Mouse (Mus musculus) hindbrain, postnatal 0 days (tissue): ENCODE measurements at regions not wholly inside any gene's neighbourhood (a gene's known extent, or its start where the extent isn't known, plus 50 kb on each side); places are given as distances from the start of the nearest gene placed in this dataset.

Experiments
- ATAC-seq: fragments of 200-750 bp; cut with Nextera tagmentation; 2 replicates; pipeline ENCODE4 v1.8.0; 2017; ENCODE audit warnings: mild to moderate bottlenecking, moderate TSS enrichment, moderate library complexity
- DNase-seq: peaks from one replicate; pipeline ENCODE4 v3.0.0-alpha.2; 2015; ENCODE audit warnings: low spot score
- H3K27ac ChIP-seq: fragments of 300-500 bp; sonication (generic); 2 replicates; pipeline ENCODE4 v1.5.1; 2014; ENCODE audit warnings: mild to moderate bottlenecking
- H3K27me3 ChIP-seq: fragments of 300-500 bp; sonication (generic); 2 replicates; pipeline ENCODE4 v1.6.1; 2014; ENCODE audit warnings: low read length, mixed read lengths; ENCODE audit not compliant: insufficient read depth
- H3K36me3 ChIP-seq: fragments of 300-500 bp; sonication (generic); 2 replicates; pipeline ENCODE4 v1.6.1; 2014; ENCODE audit warnings: low read length, mixed read lengths; ENCODE audit not compliant: insufficient read depth
- H3K4me1 ChIP-seq: fragments of 300-500 bp; sonication (generic); 2 replicates; pipeline ENCODE4 v1.6.1; 2014; ENCODE audit warnings: antibody characterized with exemption, low read length, mixed read lengths; ENCODE audit not compliant: insufficient read depth
- H3K4me2 ChIP-seq: fragments of 300-500 bp; sonication (generic); 2 replicates; pipeline ENCODE4 v1.6.1; 2014; ENCODE audit warnings: low read depth, mild to moderate bottlenecking, low read length, moderate library complexity, mixed read lengths
- H3K4me3 ChIP-seq: fragments of 300-500 bp; sonication (generic); 2 replicates; pipeline ENCODE4 v1.5.1; 2014; ENCODE audit warnings: low read length
- H3K9ac ChIP-seq: fragments of 300-500 bp; sonication (generic); replicated peaks from 2 replicates; pipeline ENCODE4 v1.6.1; 2014; ENCODE audit warnings: mild to moderate bottlenecking, low read length, moderate library complexity, mixed read lengths
- H3K9me3 ChIP-seq: fragments of 300-500 bp; sonication (generic); 2 replicates; pipeline ENCODE4 v1.6.1; 2016; ENCODE audit warnings: low read length, mixed read lengths
- CTCF ChIP-seq: IDR thresholded peaks from 2 replicates; pipeline ENCODE4 v1.5.1; 2016; ENCODE audit warnings: antibody characterized with exemption, control low read depth, low read depth
- WGBS: fragments of 180-500 bp; shearing (Covaris S2); extraction: QIAGEN DNeasy Blood & Tissue Kit; methylation state at CpG from one replicate; pipeline ENCODE4 v1.1.7; 2014; 5-methylcytosine and 5-hydroxymethylcytosine counted together

DNA sequence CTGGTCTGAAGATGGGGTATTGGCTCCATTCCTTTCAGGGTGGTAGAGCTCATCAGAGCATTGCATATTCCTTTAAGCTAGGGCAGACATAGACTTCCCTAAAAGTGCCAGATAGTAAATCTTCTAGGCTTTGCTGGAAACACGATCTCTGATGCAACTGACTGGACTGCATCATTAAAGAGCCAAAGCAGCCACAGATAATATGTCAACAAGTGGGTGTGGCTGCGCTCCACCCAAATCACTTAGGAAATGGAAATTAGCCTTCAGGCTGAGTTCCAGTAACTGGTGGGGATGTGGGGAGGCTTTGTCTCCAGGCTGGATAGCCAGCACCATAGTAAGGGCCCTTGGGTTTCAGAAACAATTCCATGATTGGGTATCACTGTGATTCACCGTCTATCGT is 97.3 kb upstream of the Gm12728 start:
- H3K36me3 ChIP-seq = no peaks in the 10 kb centered on the region
- no peak overlapping the region for H3K9ac ChIP-seq
- WGBS = 88% methylated on average over 4 of the region's 4 CpGs
- H3K27ac ChIP-seq = no peak overlapping the region
- H3K4me3 ChIP-seq = no peak overlapping the region
- TF ChIP-seq CTCF = no peak
- no peak for DNase-seq
- H3K4me2 ChIP-seq = no peak overlapping the region
- H3K27me3 ChIP-seq = no peaks in the 10 kb centered on the region
- no peaks in the 10 kb centered on the region for H3K4me1 ChIP-seq
- H3K9me3 ChIP-seq = no peaks in the 10 kb centered on the region
- no peak for ATAC-seq

- TF ChIP-seq CTCF = no peak
- H3K4me2 ChIP-seq = no peak overlapping the region
- no peaks in the 10 kb centered on the region for H3K36me3 ChIP-seq
- ATAC-seq = no peak
- no peaks in the 10 kb centered on the region for H3K9me3 ChIP-seq
- no peaks in the 10 kb centered on the region for H3K4me1 ChIP-seq
- no peak for DNase-seq
- H3K27ac ChIP-seq = no peak overlapping the region
- 83% methylated on average over 2 of the region's 2 CpGs for WGBS
- no peaks in the 10 kb centered on the region for H3K27me3 ChIP-seq
- no peak overlapping the region for H3K4me3 ChIP-seq
- no peak overlapping the region for H3K9ac ChIP-seq
Measured at GRCm38 (mm10) chr4:105695895-105696294, 93.8 kb upstream of the Gm12728 start.

GRCm38 (mm10) chr4:105697123-105697522 is 92.5 kb upstream of the Gm12728 start:
- Histone ChIP-seq H3K4me3 (no peak overlapping the region), H3K4me1 (no peaks in the 10 kb centered on the region), H3K9me3 (no peaks in the 10 kb centered on the region), H3K27ac (no peak overlapping the region), H3K4me2 (no peak overlapping the region), H3K9ac (no peak overlapping the region), H3K27me3 (no peaks in the 10 kb centered on the region), H3K36me3 (no peaks in the 10 kb centered on the region)
- DNase-seq (no peak), ATAC-seq (no peak)
- WGBS = 84% methylated on average over 4 of the region's 4 CpGs
- no peak for TF ChIP-seq CTCF

- TF ChIP-seq CTCF = no peak
- Histone ChIP-seq H3K4me2 (no peak overlapping the region), H3K27ac (no peak overlapping the region), H3K27me3 (no peaks in the 10 kb centered on the region), H3K4me3 (no peak overlapping the region), H3K9ac (no peak overlapping the region), H3K36me3 (no peaks in the 10 kb centered on the region), H3K4me1 (no peaks in the 10 kb centered on the region), H3K9me3 (no peaks in the 10 kb centered on the region)
- WGBS = 35% methylated on average over 3 of the region's 3 CpGs
- ATAC-seq (no peak), DNase-seq (no peak)
Measured at GRCm38 (mm10) chr4:105702036-105702435, 87.6 kb upstream of the Gm12728 start.

GRCm38 (mm10) chr4:105703408-105703807 is 86.3 kb upstream of the Gm12728 start:
- TF ChIP-seq CTCF = no peak
- H3K4me1 ChIP-seq = no peaks in the 10 kb centered on the region
- WGBS = 90% methylated on average over 3 of the region's 3 CpGs
- no peak for DNase-seq
- H3K9ac ChIP-seq = no peak overlapping the region
- no peaks in the 10 kb centered on the region for H3K36me3 ChIP-seq
- H3K4me2 ChIP-seq = no peak overlapping the region
- no peak for ATAC-seq
- H3K27me3 ChIP-seq = no peaks in the 10 kb centered on the region
- H3K4me3 ChIP-seq = no peak overlapping the region
- no peaks in the 10 kb centered on the region for H3K9me3 ChIP-seq
- H3K27ac ChIP-seq = no peak overlapping the region

- 87% methylated on average over 9 of the region's 9 CpGs for WGBS
- Histone ChIP-seq H3K4me2 (no peak overlapping the region), H3K27ac (no peak overlapping the region), H3K9me3 (no peaks in the 10 kb centered on the region), H3K4me3 (no peak overlapping the region), H3K9ac (no peak overlapping the region), H3K36me3 (no peaks in the 10 kb centered on the region), H3K4me1 (no peaks in the 10 kb centered on the region), H3K27me3 (no peaks in the 10 kb centered on the region)
- ATAC-seq (no peak), DNase-seq (no peak)
- TF ChIP-seq CTCF = no peak
Measured at GRCm38 (mm10) chr4:105704271-105704670, 85.4 kb upstream of the Gm12728 start.

DNA sequence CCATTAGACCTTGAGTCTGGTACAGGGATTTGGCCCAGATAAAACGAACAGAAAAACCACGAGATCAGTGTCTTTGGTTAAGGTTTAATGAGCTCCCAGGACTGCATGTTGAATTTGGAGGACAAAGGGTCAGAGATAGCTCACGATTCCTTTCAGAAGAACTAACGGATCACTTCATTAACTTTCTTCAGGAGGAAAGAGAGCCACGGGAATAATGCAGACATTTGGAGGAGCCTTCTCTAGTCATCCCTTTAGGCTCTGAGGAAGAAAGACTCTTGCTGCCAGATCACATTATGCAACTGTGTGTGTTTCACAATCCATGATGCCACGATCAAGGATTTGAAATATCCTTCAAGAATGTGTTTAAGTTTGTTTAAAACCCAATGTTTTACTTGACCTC is 83.7 kb upstream of the Gm12728 start:
- H3K27me3 ChIP-seq = no peaks in the 10 kb centered on the region
- H3K27ac ChIP-seq = no peak overlapping the region
- ATAC-seq (no peak), DNase-seq (no peak)
- H3K4me2 ChIP-seq = no peak overlapping the region
- 40% methylated on average over 6 of the region's 6 CpGs for WGBS
- H3K4me1 ChIP-seq = no peaks in the 10 kb centered on the region
- no peak overlapping the region for H3K4me3 ChIP-seq
- H3K9me3 ChIP-seq = no peaks in the 10 kb centered on the region
- H3K9ac ChIP-seq = no peak overlapping the region
- TF ChIP-seq CTCF = no peak
- H3K36me3 ChIP-seq = no peaks in the 10 kb centered on the region
